28 mouse cellular contexts compared by ENCODE assay signal in the genomic region with DNA sequence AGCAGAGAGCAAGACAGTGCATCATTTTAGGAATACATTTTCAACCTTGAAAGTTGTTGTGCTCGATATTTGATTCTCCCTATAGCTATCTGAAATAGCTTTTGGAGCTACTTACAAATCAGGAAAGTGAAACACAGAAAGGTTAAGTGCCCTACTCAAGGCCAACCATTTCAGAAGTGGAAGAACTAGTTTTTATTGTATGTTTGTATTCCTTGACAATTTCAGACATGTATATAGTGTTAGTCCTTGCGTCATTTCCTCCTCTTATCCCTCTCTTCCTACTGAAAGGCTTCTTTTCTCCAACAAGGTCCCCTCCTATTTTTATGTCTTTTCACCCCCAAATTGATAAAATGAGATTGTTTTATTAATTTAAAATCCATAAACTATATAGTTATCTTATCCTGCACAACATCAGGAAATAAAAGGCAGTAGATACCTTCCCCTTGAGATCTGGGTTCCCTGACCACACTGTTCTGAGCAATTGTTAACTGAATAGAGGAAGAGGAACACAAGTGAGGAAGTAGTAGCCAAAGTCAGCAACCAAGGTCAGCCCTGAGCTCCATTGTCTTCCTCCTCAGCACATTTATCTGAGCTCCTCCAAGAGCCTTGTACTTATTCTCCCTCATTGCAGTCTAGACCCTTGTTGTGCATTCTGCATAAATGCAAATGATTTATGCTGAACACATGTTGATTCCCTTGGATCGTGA.
A peak's percentile ranks its signal among the peaks of the same experiment; 100 is the strongest.
DNase-seq lines count a peak whose midpoint lies in the region; ATAC-seq and TF ChIP-seq lines count a peak whose summit lies in the region.
"Had no signal": no experiment of that assay in that cellular context is flagged by ENCODE, and none has a peak within 500 bp of the region (broad histone marks: within the 10 kb centered on the region; RNA-seq: fewer than 3 reads in every experiment).

No protein-coding gene starts in this region.

- DNase-seq in heart, adult 11 months = peak; percentile 87
- no peak for DNase-seq in heart, embryonic 10.5 days (ENCODE audit: low spot score)
- DNase-seq in lung, postnatal 0 days (ENCODE audit: low spot score) = peak; percentile 86
- no peak for DNase-seq in lung, postnatal 10 days
- peak; percentile 23 for DNase-seq in skeletal muscle tissue, adult 2 months (ENCODE audit: low read depth, low spot score)
- no peak for DNase-seq in urinary bladder, adult 18-20 months (ENCODE audit: low spot score in 2 of 2)
- no peak for DNase-seq in MN1 (ENCODE audit: low spot score)
- DNase-seq: adrenal gland, adult 8-10 months; cerebellum, adult 8-10 months; cerebellum, postnatal 36 days; gastrocnemius, postnatal 10 days; heart, postnatal 14 days; kidney, adult 18-20 months; kidney, postnatal 4 days; layer of hippocampus, adult 9-11 months; right cerebral cortex, postnatal 4 days; thymus, adult 18-20 months had no signal

- H3K4me2 ChIP-seq in lung, postnatal 0 days (replicated peaks; ENCODE audit: low read depth, low read length) = no peak overlapping the region
- H3K4me2 ChIP-seq: embryonic facial prominence, embryonic 15.5 days; forebrain, embryonic 15.5 days; heart, embryonic 13.5 days; hindbrain, embryonic 13.5 days; limb, embryonic 13.5 days; liver, embryonic 15.5 days; midbrain, embryonic 15.5 days; neural tube, embryonic 13.5 days had no signal

- TF ChIP-seq CTCF in lung, postnatal 0 days (IDR thresholded peaks at IDR 0.05) = no peak

- H3K9me3 ChIP-seq in heart, embryonic 10.5 days = no peaks in the 10 kb centered on the region
- H3K9me3 ChIP-seq in lung, postnatal 0 days (ENCODE audit: low read length) = no peaks in the 10 kb centered on the region
- H3K9me3 ChIP-seq: embryonic facial prominence, embryonic 15.5 days; forebrain, embryonic 15.5 days; heart, embryonic 13.5 days; hindbrain, embryonic 13.5 days; limb, embryonic 13.5 days; liver, embryonic 15.5 days; midbrain, embryonic 15.5 days; neural tube, embryonic 13.5 days had no signal

- no peaks in the 10 kb centered on the region for H3K36me3 ChIP-seq in heart, embryonic 10.5 days
- H3K36me3 ChIP-seq in lung, postnatal 0 days (ENCODE audit: insufficient read depth, low read length) = no peaks in the 10 kb centered on the region
- H3K36me3 ChIP-seq: embryonic facial prominence, embryonic 15.5 days; forebrain, embryonic 15.5 days; heart, embryonic 13.5 days; hindbrain, embryonic 13.5 days; limb, embryonic 13.5 days; liver, embryonic 15.5 days; midbrain, embryonic 15.5 days; neural tube, embryonic 13.5 days had no signal

- H3K4me3 ChIP-seq in heart, embryonic 10.5 days = no peak overlapping the region
- H3K4me3 ChIP-seq in lung, postnatal 0 days (ENCODE audit: low read depth, low read length) = no peak overlapping the region
- H3K4me3 ChIP-seq: embryonic facial prominence, embryonic 15.5 days; forebrain, embryonic 15.5 days; heart, embryonic 13.5 days; hindbrain, embryonic 13.5 days; limb, embryonic 13.5 days; liver, embryonic 15.5 days; midbrain, embryonic 15.5 days; myocyte; neural tube, embryonic 13.5 days had no signal

- no peak overlapping the region for H3K9ac ChIP-seq in lung, postnatal 0 days (replicated peaks; ENCODE audit: low read depth)
- H3K9ac ChIP-seq: embryonic facial prominence, embryonic 15.5 days; forebrain, embryonic 15.5 days; heart, embryonic 13.5 days; hindbrain, embryonic 13.5 days; limb, embryonic 13.5 days; liver, embryonic 15.5 days; midbrain, embryonic 15.5 days; neural tube, embryonic 13.5 days had no signal

- TF ChIP-seq EP300 in lung, postnatal 0 days (IDR thresholded peaks at IDR 0.05) = peak; percentile 61

- no peaks in the 10 kb centered on the region for H3K27me3 ChIP-seq in heart, embryonic 10.5 days (ENCODE audit: insufficient read depth, poor library complexity, severe bottlenecking)
- no peaks in the 10 kb centered on the region for H3K27me3 ChIP-seq in lung, postnatal 0 days (replicated peaks; ENCODE audit: insufficient read depth, low read length)
- H3K27me3 ChIP-seq: embryonic facial prominence, embryonic 15.5 days; forebrain, embryonic 15.5 days; heart, embryonic 13.5 days; hindbrain, embryonic 13.5 days; limb, embryonic 13.5 days; liver, embryonic 15.5 days; midbrain, embryonic 15.5 days; neural tube, embryonic 13.5 days had no signal

- WGBS in heart, embryonic 10.5 days = 81% methylated on average over 3 of the region's 3 CpGs
- WGBS in lung, postnatal 0 days = 58% methylated on average over 3 of the region's 3 CpGs

- H3K27ac ChIP-seq in heart, embryonic 10.5 days = no peak overlapping the region
- peak overlapping the region; percentile 47; the same call in 1 of the 2 replicates for H3K27ac ChIP-seq in lung, postnatal 0 days (ENCODE audit: low read length)
- H3K27ac ChIP-seq: embryonic facial prominence, embryonic 15.5 days; forebrain, embryonic 15.5 days; heart, embryonic 13.5 days; hindbrain, embryonic 13.5 days; limb, embryonic 13.5 days; liver, embryonic 15.5 days; midbrain, embryonic 15.5 days; neural tube, embryonic 13.5 days had no signal

- no peaks in the 10 kb centered on the region for H3K4me1 ChIP-seq in heart, embryonic 10.5 days
- peaks cover 8% of the 10 kb centered on the region; the same call in 1 of the 2 replicates for H3K4me1 ChIP-seq in lung, postnatal 0 days (ENCODE audit: insufficient read depth, low read depth, low read length)
- H3K4me1 ChIP-seq: heart, embryonic 13.5 days; limb, embryonic 13.5 days; liver, embryonic 15.5 days had no signal

- peak; percentile 67 for ATAC-seq in lung, postnatal 0 days
- ATAC-seq in hematopoietic stem cell, adult 5-6 weeks (replicated peaks in 1 of 2; ENCODE audit: insufficient read depth in 1 of 2, low FRiP score in 2 of 2, low TSS enrichment in 1 of 2, low read depth in 1 of 2, poor library complexity in 2 of 2, severe bottlenecking in 2 of 2) = peak; percentile 78 to 82; a peak in 3 of 4 replicates
- ATAC-seq: forebrain, embryonic 15.5 days; inflammation-experienced regulatory T-cells, adult 6 months; midbrain, embryonic 15.5 days had no signal

Comparison
In these comparisons a context has a peak if more than half of its experiments do, and no peak if none do; other contexts are left out.
1. DNase-seq: peak in heart, adult 11 months (single experiment), lung, postnatal 0 days (single experiment) and skeletal muscle tissue, adult 2 months (single experiment); none in heart, embryonic 10.5 days (single experiment), lung, postnatal 10 days (single experiment), urinary bladder, adult 18-20 months (0 of 2) and MN1 (single experiment).